Mouse (Mus musculus) liver, postnatal 0 days (tissue): ENCODE measurements around the gene Gm45837.

Experiments
- CTCF ChIP-seq: sonication (generic); IDR thresholded peaks from 2 replicates; pipeline ENCODE4 v1.5.1; 2016; ENCODE audit warnings: antibody characterized with exemption, low read depth
- EP300 ChIP-seq: IDR thresholded peaks from 2 replicates; pipeline ENCODE4 v1.6.1; 2016; ENCODE audit warnings: antibody characterized with exemption, low read depth, mild to moderate bottlenecking

DNA sequence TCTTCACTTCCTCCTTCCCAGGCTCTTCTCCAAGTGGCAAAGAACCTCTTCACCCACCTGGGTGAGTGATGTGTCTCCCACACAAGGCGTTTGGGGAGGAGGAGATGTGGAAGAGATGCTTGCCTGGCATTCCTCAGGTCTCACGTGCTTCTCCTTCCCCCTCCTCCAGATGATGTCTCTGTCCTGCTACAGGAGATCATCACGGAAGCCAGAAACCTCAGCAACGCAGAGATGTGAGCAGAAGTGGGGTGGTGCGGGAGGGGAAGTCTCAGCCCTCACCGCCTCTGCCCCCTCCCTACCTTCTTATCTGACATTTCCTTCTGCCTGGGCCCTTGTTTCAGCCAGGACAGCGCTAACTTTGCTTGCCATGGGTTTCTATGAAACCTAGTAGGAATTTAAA lies 93.1 kb downstream of the Gm45837 start:
- no peak for TF ChIP-seq CTCF
- TF ChIP-seq EP300, result no peak
